Mouse (Mus musculus): ENCODE measurements around the gene Slc25a53.
A peak's percentile ranks its signal among the peaks of the same experiment; 100 is the strongest.
"Not testable (repeated sequence)": the region's sequence is repeated elsewhere in the genome, so short reads cannot be mapped to it uniquely, and the experiment has no call there.

Gene Slc25a53

DNA sequence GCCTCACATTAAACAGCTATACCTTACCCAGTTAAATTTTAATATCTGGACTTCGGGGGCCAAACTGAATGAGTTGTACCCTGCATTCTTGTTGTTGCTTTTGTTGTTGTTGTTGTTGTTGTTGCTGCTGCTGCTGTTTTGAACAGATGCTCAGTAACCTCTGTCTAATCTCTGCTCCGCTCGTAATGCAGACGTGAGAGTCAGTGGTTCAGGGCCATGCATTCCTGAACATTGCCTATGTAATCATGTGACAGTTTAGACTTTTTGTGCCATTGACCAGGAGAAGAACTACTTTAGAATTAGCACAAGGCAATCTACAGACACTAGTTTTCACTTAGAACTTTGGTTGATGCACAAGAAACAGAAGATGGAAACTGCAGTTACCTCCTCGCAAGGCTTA, 79.8 kb downstream of the Slc25a53 start:
- not testable (repeated sequence) for DNase-seq

DNA sequence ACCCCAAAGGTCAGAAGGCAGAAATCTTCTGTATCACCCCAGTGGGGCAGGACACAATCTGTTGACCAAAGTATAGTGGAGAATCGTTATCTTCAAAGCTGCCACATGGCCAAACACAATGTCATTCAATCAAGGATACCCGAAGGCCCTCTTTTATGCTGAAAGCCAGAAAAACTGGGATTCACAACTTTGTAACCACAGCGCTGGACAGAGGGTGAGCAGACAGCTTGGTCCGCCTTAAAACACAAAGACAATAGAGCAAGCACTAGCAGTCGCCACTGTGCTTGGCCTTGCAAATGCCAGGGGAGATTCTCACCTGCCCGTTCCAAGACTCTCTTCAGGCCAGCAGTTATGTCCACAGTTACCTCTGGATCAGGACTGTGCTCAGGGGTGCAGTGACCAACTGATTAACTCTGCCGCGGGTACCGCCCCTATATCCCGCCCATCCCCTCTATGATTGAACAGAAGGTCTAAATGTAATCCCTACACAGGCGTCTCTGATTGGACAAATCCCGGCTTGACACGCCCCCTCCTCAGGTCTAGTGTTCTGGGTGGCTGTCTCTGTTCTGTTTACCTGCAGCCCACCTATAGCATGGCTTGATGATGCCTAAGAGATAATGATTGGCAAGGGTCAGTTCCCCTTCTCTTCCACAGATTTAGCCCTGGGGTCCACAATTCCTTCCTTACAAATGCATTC, 80.4 kb downstream of the Slc25a53 start:
- peak; percentile 76 for DNase-seq

DNA sequence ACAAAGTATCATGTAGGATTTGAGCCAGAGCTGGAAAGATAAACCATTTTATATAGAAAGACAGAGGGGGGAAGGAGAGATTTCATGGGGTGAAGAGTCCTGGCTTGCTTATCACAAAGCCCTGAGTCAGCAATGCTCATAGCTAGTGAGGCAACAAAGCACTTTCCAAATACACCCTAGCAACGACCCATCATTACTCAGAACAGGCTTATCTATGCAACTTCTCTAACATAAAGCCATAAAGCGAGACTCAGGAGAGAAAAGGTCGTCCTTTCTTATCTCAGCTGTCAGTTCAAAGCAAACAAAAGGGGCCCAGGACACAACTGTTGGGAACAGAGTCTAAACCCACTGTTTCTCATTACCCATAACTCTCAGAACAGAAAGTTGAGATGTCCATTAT, 100.1 kb downstream of the Slc25a53 start:
- DNase-seq = no peak

All from kidney, adult 11 months (tissue).